ENCODE assay signal across 8 mouse cellular contexts in genomic region chr16:84834344-84834743, GRCm38 (mm10). TPM values are rescaled to one million over a fixed set of nuclear protein-coding genes. Genes with fewer than 3 reads are reported as not detected.
A peak's percentile ranks its signal among the peaks of the same experiment; 100 is the strongest.
DNase-seq lines count a peak whose midpoint lies in the region; ATAC-seq and TF ChIP-seq lines count a peak whose summit lies in the region.

No protein-coding gene starts in this region.

- peak; percentile 10 for ATAC-seq in CD4-positive, CD25-positive, alpha-beta regulatory T cell, adult 4 months
- no peak; the same call in 1 of the 2 replicates for ATAC-seq in liver, embryonic 12.5 days

- H3K27ac ChIP-seq in gastrocnemius, adult 2 months: peak overlapping the region; percentile 96
- peak overlapping the region; percentile 97 for H3K27ac ChIP-seq in liver, embryonic 12.5 days

- TF ChIP-seq CTCF in gastrocnemius, adult 2 months (IDR thresholded peaks at IDR 0.05): no peak

- H3K4me3 ChIP-seq in gastrocnemius, adult 2 months: peak overlapping the region; percentile 85
- H3K4me3 ChIP-seq in erythroblast, embryonic 14.5 days (replicated peaks): peak overlapping the region; percentile 95
- peak overlapping the region; percentile 95 for H3K4me3 ChIP-seq in liver, embryonic 12.5 days

- WGBS in liver, embryonic 12.5 days (ENCODE audit: insufficient replicate concordance): under 1% methylated on average over 22 of the region's 22 CpGs

- H3K9ac ChIP-seq in liver, embryonic 12.5 days: peak overlapping the region; percentile 96

- H3K36me3 ChIP-seq in erythroblast, embryonic 14.5 days (ENCODE audit: control insufficient read depth): peaks cover 62% of the 10 kb centered on the region
- H3K36me3 ChIP-seq in liver, embryonic 12.5 days: peaks cover 53% of the 10 kb centered on the region

- no peaks in the 10 kb centered on the region for H3K9me3 ChIP-seq in erythroblast, embryonic 14.5 days (ENCODE audit: control insufficient read depth, low read length)
- H3K9me3 ChIP-seq in liver, embryonic 12.5 days (replicated peaks): no peaks in the 10 kb centered on the region

- peak overlapping the region; percentile 84 for H3K4me2 ChIP-seq in liver, embryonic 12.5 days

- H3K4me1 ChIP-seq in erythroblast, embryonic 14.5 days (ENCODE audit: control insufficient read depth): peaks cover 40% of the 10 kb centered on the region
- peaks cover 45% of the 10 kb centered on the region for H3K4me1 ChIP-seq in liver, embryonic 12.5 days

- intact Hi-C loops in gastrocnemius, adult 2 months (cut with DNase I): loop anchor here (1.0 kb wide), 1 partner anchor 99 kb away; the partner anchor contains the start of gene Mrpl39

- no peaks in the 10 kb centered on the region for H3K27me3 ChIP-seq in erythroblast, embryonic 14.5 days (ENCODE audit: control insufficient read depth)
- no peaks in the 10 kb centered on the region for H3K27me3 ChIP-seq in liver, embryonic 12.5 days (replicated peaks)

- no peak for DNase-seq in gastrocnemius, adult 2 months
- DNase-seq in gastrocnemius, postnatal 4 days (ENCODE audit: low spot score in 2 of 2): no peak
- no peak for DNase-seq in right cerebral cortex, adult 18-20 months
- DNase-seq in urinary bladder, adult 18-20 months (ENCODE audit: low spot score in 2 of 2): no peak
- DNase-seq in lung, postnatal 36 days: no peak

RNA-seq across cellular contexts. Expression of gene Gabpa, which starts 0.4 kb away (rescaled TPM):
- 10 to 100 TPM; 23.6 to 34.1 TPM for total RNA-seq in gastrocnemius, adult 2 months (2021)
- 10 to 100 TPM; 42.0 to 46.9 TPM for total RNA-seq in gastrocnemius, postnatal 4 days (2021)
- 10 to 100 TPM; 18.1 to 19.2 TPM for polyA plus RNA-seq in CD4-positive, CD25-positive, alpha-beta regulatory T cell, adult 4 months (2017; shearing (Covaris generic))
- 0.27 and 0.30 TPM in 2 replicates for polyA plus RNA-seq in erythroblast, embryonic 14.5 days (2012)
- polyA plus RNA-seq in liver, embryonic 12.5 days (2016; fragmentation: Nextera tagmentation; extraction: Ambion mirVana): 26.0 and 26.2 TPM in 2 replicates

RNA-seq across cellular contexts. Expression of gene Atp5j, which starts 1.1 kb away (rescaled TPM):
- total RNA-seq in gastrocnemius, adult 2 months (2021): 1,000 to 10,000 TPM; 1,011 to 1,386 TPM
- total RNA-seq in gastrocnemius, postnatal 4 days (2021): 100 to 1,000 TPM; 769 to 817 TPM
- polyA plus RNA-seq in CD4-positive, CD25-positive, alpha-beta regulatory T cell, adult 4 months (2017; shearing (Covaris generic)): 100 to 1,000 TPM; 385 to 522 TPM
- 3.7 and 4.3 TPM in 2 replicates for polyA plus RNA-seq in erythroblast, embryonic 14.5 days (2012)
- polyA plus RNA-seq in liver, embryonic 12.5 days (2016; fragmentation: Nextera tagmentation; extraction: Ambion mirVana): 548 and 558 TPM in 2 replicates

Comparison
In these comparisons a context has a peak if more than half of its experiments do, and no peak if none do; other contexts are left out.
1. RNA of gene Gabpa, which starts 0.4 kb away (polyA plus RNA-seq): 26.0 to 26.2 TPM in liver, embryonic 12.5 days and 18.1 to 19.2 TPM in CD4-positive, CD25-positive, alpha-beta regulatory T cell, adult 4 months; 0.27 to 0.30 TPM in erythroblast, embryonic 14.5 days; every median in the first group is over 10 times any median in the second.
2. RNA of gene Atp5j, which starts 1.1 kb away (polyA plus RNA-seq): 548 to 558 TPM in liver, embryonic 12.5 days and 385 to 522 TPM in CD4-positive, CD25-positive, alpha-beta regulatory T cell, adult 4 months; 3.7 to 4.3 TPM in erythroblast, embryonic 14.5 days; every median in the first group is over 10 times any median in the second.
3. Peak in every context shown above with its lines, with median percentiles within 50 percentile points of each other: H3K4me3 ChIP-seq.